Mouse (Mus musculus) ES-E14 (cell line): Measurements from ENCODE around the gene Cbln1.

Experiments
- ZC3H11A ChIP-seq: IDR thresholded peaks from 2 replicates; pipeline ENCODE4 v1.6.1; 2012; ENCODE audit warnings: low read depth, mild to moderate bottlenecking, inconsistent platforms, low read length, borderline replicate concordance
- ZNF384 ChIP-seq: IDR thresholded peaks from 2 replicates; pipeline ENCODE4 v1.6.1; 2012; ENCODE audit warnings: low read depth, low read length, inconsistent platforms

DNA sequence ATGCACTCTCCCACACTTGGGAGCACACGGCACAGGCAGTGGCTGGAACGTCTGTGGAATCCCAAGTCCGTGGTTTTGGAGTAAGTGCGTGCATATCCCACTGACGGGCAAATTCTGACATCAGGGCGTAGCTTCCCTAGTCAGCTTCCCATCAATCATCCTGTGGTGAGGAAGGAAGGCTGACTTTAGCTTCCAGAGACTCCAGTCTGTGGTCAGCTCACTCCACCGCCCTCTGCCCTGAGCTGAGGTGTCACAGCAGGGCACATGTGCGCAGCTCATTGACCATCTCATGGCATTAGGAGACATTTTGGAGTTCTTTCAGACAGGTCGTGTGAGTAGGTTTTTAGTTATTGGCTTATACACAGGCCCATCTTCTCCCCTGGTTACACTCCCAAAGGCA, 34.6 kb upstream of the Cbln1 start:
- TF ChIP-seq ZC3H11A (no peak), ZNF384 (no peak)
